Mouse (Mus musculus) right cerebral cortex, adult 2 months (tissue): ENCODE data around the gene Cstf1.
A peak's percentile ranks its signal among the peaks of the same experiment; 100 is the strongest.

Experiments
- DNase-seq, 2 experiments: peaks; one replicate each; pipeline ENCODE4 v3.0.0; 2021 to 2022; ENCODE audit warnings: low spot score in 2 of 2

Cstf1 gene

GRCm38 (mm10) chr2:172376551-172376950 lies 6.1 kb downstream of the Cstf1 start:
- no peak for DNase-seq

DNA sequence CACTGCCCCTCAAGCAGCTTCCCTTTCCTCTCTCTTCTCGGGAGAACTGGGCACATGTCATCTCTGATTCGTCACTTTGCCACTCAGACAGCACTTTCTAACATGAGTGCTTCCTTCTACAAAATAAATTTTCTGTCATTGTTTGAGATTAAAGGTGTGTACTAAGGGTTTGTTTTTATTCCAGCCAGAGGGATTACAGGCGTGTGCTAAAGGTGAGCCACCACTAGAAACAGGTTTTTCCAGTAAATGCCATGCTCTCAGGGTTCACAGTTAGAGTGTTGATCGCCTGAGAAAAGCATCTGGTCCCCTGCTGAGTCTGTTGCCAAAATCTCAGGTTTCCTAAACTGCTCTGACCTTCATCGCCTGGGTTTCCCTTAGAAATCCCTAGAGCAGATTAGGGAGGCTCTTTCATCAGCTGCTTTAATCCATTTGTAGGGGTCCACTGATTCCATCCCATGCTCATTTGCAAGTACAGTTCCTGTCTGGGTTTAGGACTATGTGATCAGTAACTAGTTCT lies 6.6 kb downstream of the Cstf1 start:
- no peak for DNase-seq

DNA sequence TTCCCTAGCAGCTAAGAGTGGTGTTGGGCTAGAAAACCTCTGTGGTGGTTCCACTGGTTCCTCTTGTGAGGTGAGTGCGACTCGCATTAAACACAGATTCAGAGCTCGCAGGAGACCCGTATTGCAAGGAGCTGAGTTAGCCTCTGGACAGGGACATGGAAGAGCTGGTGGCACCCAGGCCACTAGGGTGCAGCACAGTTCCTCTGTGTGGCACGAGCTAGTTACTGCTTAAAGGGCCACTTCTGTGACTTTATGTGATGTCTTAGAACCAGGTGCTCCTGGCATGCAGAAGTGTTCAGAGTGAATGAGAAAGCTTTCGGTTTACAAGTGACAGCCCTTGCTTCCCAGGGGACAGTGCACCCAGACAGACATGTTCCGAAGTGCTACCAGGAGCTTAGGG lies 7.9 kb downstream of the Cstf1 start:
- peak; percentile 40 to 45 for DNase-seq

DNA sequence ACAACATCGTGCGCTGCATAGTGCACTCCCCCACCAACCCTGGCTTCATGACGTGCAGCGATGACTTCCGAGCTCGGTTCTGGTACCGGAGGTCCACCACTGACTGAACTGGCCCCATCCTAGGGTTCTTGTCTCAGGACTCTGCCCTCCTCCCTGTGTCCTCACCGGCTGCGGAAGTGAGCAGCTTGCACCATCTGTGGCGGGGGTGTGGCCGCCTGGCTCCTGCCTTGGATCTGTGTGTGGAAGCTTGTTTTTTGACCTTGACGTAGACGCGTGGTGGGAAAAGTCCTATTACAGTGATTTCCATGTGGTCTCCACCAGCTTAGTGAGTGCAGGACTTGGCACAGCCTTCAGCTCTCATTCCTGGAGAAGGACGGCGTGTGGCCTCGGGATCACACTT lies 10.0 kb downstream of the Cstf1 start:
- no peak for DNase-seq

DNA sequence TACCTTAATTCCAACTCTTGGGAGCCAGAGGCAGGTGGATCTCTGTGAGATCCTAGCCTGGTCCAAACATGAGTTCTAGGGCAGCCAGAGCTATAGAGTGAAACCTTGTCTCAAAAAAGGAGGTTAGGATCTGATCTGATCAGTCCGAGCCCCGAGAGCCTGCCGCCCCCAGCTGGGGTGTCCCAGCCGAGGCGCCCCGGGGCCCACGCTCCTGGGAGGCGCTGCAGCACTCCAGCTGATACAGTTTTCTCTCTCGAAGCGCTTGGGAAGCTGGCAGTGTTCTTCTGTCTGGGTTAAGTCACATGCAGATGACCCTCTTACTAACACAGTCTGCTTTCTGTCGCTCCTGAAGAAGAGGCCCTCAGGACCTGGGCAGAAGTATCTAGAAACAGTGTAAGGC lies 10.9 kb downstream of the Cstf1 start:
- no peak for DNase-seq

- DNase-seq: no peak
Observed at GRCm38 (mm10) chr2:172381898-172382297, 11.4 kb downstream of the Cstf1 start.

- DNase-seq: no peak
Observed at GRCm38 (mm10) chr2:172384715-172385114, 14.2 kb downstream of the Cstf1 start.

DNA sequence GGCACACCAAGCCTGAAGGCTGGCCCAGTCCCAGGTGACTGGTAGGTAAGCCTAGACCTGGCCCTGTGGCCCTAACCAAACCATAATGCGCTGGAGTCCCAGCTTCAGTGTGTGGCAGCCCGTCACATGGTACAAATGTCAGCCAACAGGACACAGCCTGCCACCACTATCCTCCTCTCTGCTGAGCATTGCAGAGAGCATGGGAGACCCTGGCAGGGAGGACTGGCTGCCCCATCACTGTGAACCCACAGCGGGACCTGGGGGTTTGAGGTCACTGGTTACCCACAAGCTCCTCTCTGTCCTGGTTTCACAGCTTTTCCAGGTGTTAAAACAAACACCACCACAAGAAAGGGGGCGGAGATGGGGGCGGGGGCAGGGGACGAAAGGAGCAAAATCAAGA lies 19.9 kb downstream of the Cstf1 start:
- DNase-seq: no peak

DNA sequence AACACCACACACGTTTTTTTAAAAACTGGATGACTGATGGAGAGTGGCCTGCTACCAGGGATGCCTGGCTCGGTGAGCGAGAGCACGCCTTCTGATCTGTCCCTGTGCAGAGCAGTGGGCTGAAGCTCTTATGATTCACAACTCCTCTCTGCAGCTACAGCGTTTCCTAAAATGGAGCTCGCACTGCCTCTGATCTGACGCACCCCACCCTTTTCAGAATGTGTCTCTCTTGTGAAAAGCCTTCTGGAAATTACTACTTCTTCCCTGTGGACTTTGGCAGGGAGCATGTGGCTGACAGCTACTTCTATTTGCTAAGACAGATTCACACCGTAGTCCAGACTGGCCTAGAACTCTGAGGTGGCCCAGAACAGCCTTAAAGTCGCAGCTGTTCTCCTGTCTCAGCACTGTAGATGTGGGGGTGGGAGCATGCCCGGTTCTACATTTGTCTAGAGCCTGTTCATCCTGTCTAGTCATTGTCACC lies 21.6 kb downstream of the Cstf1 start:
- peak; percentile 64 to 70 for DNase-seq

- DNase-seq: no peak
Observed at GRCm38 (mm10) chr2:172393391-172394051, 23.0 kb downstream of the Cstf1 start, which contains the start of gene Cass4. Gene Cass4 (plus strand): TSS chr2:172393794.

GRCm38 (mm10) chr2:172394052-172394392 lies 23.5 kb downstream of the Cstf1 start:
- DNase-seq: no peak

DNA sequence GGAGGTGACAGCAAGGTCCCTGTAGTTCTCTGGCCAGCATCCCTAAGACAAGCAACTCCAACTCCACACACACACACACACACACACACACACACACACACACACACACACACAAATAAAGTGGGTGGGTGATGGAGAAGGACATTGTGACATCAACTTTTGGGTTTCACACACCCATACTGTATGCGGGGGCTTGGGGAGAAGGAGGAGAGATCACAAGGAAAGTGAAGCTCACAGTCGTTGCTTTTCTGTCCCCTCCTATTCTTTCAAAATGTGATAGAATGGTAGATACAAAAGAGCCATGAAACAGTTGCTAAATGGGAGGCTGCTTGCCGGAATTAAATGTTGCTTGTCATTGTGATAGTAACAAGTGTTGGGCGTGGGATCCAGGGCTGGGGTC lies 24.2 kb downstream of the Cstf1 start:
- DNase-seq: no peak

DNA sequence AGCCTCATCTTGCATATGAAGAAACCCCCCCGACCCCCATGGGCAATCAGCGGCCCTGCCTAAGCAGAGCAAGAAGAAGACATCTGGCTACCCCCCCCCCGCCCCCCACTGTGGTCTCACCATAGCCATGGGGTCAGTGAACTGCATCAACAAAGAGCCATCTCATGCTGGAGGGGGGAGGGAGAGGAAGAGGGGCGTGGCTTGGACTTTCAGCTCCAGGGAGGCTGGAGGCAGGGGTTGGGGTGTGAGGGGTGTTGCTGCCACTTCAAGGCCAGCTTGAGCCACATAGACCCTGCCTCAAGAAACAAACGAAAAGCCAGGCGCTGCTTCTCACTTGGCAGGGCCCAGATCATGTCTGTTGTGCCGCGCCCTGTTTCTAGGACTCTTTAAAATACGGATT lies 25.5 kb downstream of the Cstf1 start:
- no peak for DNase-seq

- no peak for DNase-seq
Observed at GRCm38 (mm10) chr2:172399901-172400300, 29.4 kb downstream of the Cstf1 start.

- DNase-seq: no peak
Observed at GRCm38 (mm10) chr2:172401116-172401825, 30.8 kb downstream of the Cstf1 start.

GRCm38 (mm10) chr2:172404239-172404638 lies 33.8 kb downstream of the Cstf1 start:
- DNase-seq: no peak

GRCm38 (mm10) chr2:172405011-172405410 lies 34.5 kb downstream of the Cstf1 start:
- DNase-seq: no peak

DNA sequence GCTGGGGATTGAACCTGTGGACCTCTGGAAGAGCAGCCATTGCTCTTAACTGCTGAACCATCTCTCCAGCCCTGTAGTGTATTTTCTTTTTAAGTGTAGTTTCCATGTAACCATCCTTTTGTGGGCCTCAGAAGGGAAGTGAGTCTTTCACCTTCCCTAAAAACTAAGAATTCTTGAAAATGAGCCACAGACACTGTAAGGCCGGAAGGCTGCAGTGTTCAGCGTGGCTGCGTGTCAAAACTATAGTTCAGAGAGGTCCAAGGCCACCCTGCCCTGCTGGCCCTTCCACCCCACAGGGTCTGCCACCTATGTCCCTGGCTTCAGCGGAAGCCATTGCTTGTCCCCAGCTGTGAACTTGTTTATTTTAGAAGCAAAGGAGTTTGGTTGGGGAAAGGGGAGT lies 35.7 kb downstream of the Cstf1 start:
- DNase-seq: no peak

GRCm38 (mm10) chr2:172407499-172407898 lies 37.0 kb downstream of the Cstf1 start:
- no peak for DNase-seq

DNA sequence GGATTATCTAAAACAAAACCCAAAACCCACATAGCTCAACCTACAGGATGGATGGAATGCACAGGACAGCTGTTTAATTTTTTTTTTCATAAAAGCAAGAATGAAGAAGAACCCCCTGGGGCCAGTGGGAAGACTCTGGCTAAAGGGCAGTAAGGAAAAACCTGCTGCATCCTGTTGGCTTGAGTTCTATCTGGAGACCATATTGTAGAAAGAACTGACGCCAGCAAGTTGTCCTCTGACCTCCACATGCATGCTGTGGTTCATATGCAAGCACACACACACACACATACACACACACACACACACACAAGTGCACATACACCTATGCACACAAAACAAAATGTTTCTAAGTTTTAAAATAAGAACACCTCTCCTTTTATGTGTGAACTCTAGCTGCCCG lies 40.2 kb downstream of the Cstf1 start:
- no peak for DNase-seq

DNA sequence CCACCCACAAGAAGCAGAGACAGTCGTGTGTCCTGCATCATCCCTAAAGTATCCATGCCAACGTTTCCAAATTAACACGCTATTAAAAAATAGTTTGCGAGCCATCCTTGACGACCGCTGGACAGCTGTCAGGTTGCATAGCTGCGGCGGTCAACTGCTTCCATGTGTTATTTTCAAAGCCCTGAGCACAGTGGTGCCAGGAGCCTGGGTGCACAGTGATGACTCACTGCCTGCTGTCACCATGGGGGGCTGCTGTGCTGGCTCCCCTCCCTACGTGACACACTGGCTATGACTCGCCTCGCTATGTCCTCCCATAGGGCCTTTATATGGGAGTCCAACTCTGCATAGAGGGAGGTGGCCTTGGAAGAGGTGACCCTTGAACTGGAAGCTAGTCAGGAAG lies 40.6 kb downstream of the Cstf1 start:
- peak; percentile 19 to 34 for DNase-seq

GRCm38 (mm10) chr2:172412454-172412853 lies 42.0 kb downstream of the Cstf1 start:
- no peak for DNase-seq

- no peak for DNase-seq
Observed at GRCm38 (mm10) chr2:172413273-172413672, 42.8 kb downstream of the Cstf1 start.
